Mouse (Mus musculus) MEL (cell line): ENCODE results near the gene Pdss2. TPM values are rescaled to one million over a fixed set of nuclear protein-coding genes. Genes with fewer than 3 reads are reported as not detected.

Experiments used
- DNase-seq: peaks from one replicate; pipeline ENCODE4 v3.0.0; 2011; ENCODE audit warnings: low read depth, low spot score
- H3K27ac ChIP-seq: 2 replicates; pipeline ENCODE4 v1.5.1; 2012; ENCODE audit warnings: low read depth, mild to moderate bottlenecking, control low read depth, low read length, moderate library complexity; ENCODE audit not compliant: control insufficient read depth
- H3K27me3 ChIP-seq, 2 experiments: fragments of 150-350 bp in 1 of 2; sonication (generic) in 1 of 2; 2 replicates each; pipeline ENCODE4 v1.6.1; 2012; ENCODE audit warnings: low read length in 2 of 2, mild to moderate bottlenecking in 2 of 2, improper control_type of control experiment in 1 of 2, moderate library complexity in 1 of 2; ENCODE audit not compliant: insufficient read depth in 2 of 2, control insufficient read depth in 1 of 2
- H3K36me3 ChIP-seq, 2 experiments: 2 replicates each; pipeline ENCODE4 v1.6.1; 2012 to 2014; ENCODE audit warnings: low read length in 2 of 2, improper control_type of control experiment in 1 of 2, inconsistent platforms in 1 of 2, mild to moderate bottlenecking in 1 of 2; ENCODE audit not compliant: insufficient read depth in 2 of 2, control insufficient read depth in 1 of 2
- H3K4me1 ChIP-seq, 2 experiments: fragments of 150-350 bp in 1 of 2; sonication (generic) in 1 of 2; 2 replicates each; pipeline ENCODE4 v1.6.1; 2012; ENCODE audit warnings: low read length in 2 of 2, improper control_type of control experiment in 1 of 2, mild to moderate bottlenecking in 1 of 2; ENCODE audit not compliant: insufficient read depth in 2 of 2, control insufficient read depth in 1 of 2
- H3K4me3 ChIP-seq, 2 experiments: fragments of 150-350 bp in 1 of 2; sonication (generic) in 1 of 2; 2 replicates each; pipeline ENCODE4 v1.5.1; 2012; ENCODE audit warnings: low read depth in 2 of 2, low read length in 2 of 2, mild to moderate bottlenecking in 2 of 2, moderate library complexity in 2 of 2, control low read depth in 1 of 2, improper control_type of control experiment in 1 of 2; ENCODE audit not compliant: control insufficient read depth in 1 of 2, insufficient read depth in 1 of 2
- H3K79me2 ChIP-seq: 2 replicates; pipeline ENCODE4 v1.6.1; 2012; ENCODE audit warnings: mild to moderate bottlenecking, low read length, moderate library complexity; ENCODE audit not compliant: control insufficient read depth, poor library complexity, insufficient read depth
- H3K9ac ChIP-seq: 2 replicates; pipeline ENCODE4 v1.6.1; 2012; ENCODE audit warnings: low read depth, mild to moderate bottlenecking, control low read depth, low read length, moderate library complexity; ENCODE audit not compliant: control insufficient read depth, poor library complexity, severe bottlenecking
- H3K9me3 ChIP-seq: fragments of 150-350 bp; sonication (generic); replicated peaks from 2 replicates; pipeline ENCODE4 v1.6.1; 2012; ENCODE audit warnings: mild to moderate bottlenecking, low read length, improper control_type of control experiment, moderate library complexity; ENCODE audit not compliant: insufficient read depth
- CHD1 ChIP-seq: IDR thresholded peaks from 2 replicates; pipeline ENCODE4 v1.6.1; 2012; ENCODE audit warnings: low read depth, mild to moderate bottlenecking, inconsistent platforms, low read length, improper control_type of control experiment
- CHD2 ChIP-seq: IDR thresholded peaks from 2 replicates; pipeline ENCODE4 v1.6.1; 2011; ENCODE audit warnings: low read length, improper control_type of control experiment
- CTCF ChIP-seq, 3 experiments: IDR thresholded peaks in 2 of 3; conservative IDR thresholded peaks in 1 of 3; 2 replicates each; pipeline ENCODE4 v1.5.1; 2011 to 2012; ENCODE audit warnings: low read length in 3 of 3, low read depth in 2 of 3, mild to moderate bottlenecking in 2 of 3, improper control_type of control experiment in 1 of 3, inconsistent platforms in 1 of 3, mixed read lengths in 1 of 3, moderate library complexity in 1 of 3; ENCODE audit not compliant: control insufficient read depth in 1 of 3, insufficient read depth in 1 of 3, poor library complexity in 1 of 3, severe bottlenecking in 1 of 3
- E2F4 ChIP-seq: IDR thresholded peaks from 2 replicates; pipeline ENCODE4 v1.6.1; 2011; ENCODE audit warnings: low read depth, low read length, improper control_type of control experiment, borderline replicate concordance
- ELF1 ChIP-seq: IDR thresholded peaks from 2 replicates; pipeline ENCODE4 v1.6.1; 2014; ENCODE audit warnings: low read depth, mild to moderate bottlenecking, inconsistent platforms, low read length, improper control_type of control experiment, moderate library complexity
- EP300 ChIP-seq, 2 experiments: IDR thresholded peaks; 2 replicates each; pipeline ENCODE4 v1.6.1; 2011; ENCODE audit warnings: improper control_type of control experiment in 2 of 2, low read length in 2 of 2, low read depth in 1 of 2, mild to moderate bottlenecking in 1 of 2
- ETS1 ChIP-seq: IDR thresholded peaks from 2 replicates; pipeline ENCODE4 v1.6.1; 2012; ENCODE audit warnings: low read depth, mild to moderate bottlenecking, inconsistent platforms, low read length, improper control_type of control experiment, moderate library complexity
- GABPA ChIP-seq: IDR thresholded peaks from 2 replicates; pipeline ENCODE4 v1.6.1; 2012; ENCODE audit warnings: low read depth, mild to moderate bottlenecking, inconsistent platforms, low read length, improper control_type of control experiment, moderate library complexity
- GATA1 ChIP-seq: IDR thresholded peaks from 2 replicates; pipeline ENCODE4 v1.6.1; 2011; ENCODE audit warnings: low read depth, low read length, improper control_type of control experiment
- JUND ChIP-seq: IDR thresholded peaks from 2 replicates; pipeline ENCODE4 v1.6.1; 2011; ENCODE audit warnings: low read depth, mild to moderate bottlenecking, improper control_type of control experiment, low read length
- KAT2A ChIP-seq: conservative IDR thresholded peaks from 2 replicates; pipeline ENCODE4 v1.6.1; 2012; ENCODE audit warnings: low read depth, low read length, improper control_type of control experiment, inconsistent platforms
- MAFK ChIP-seq: IDR thresholded peaks from 2 replicates; pipeline ENCODE4 v1.6.1; 2011; ENCODE audit warnings: low read depth, mild to moderate bottlenecking, low read length, improper control_type of control experiment, borderline replicate concordance
- MAZ ChIP-seq: IDR thresholded peaks from 2 replicates; pipeline ENCODE4 v1.6.1; 2012; ENCODE audit warnings: low read depth, mild to moderate bottlenecking, inconsistent platforms, low read length, improper control_type of control experiment
- MEF2A ChIP-seq: IDR thresholded peaks from 2 replicates; pipeline ENCODE4 v1.6.1; 2014; ENCODE audit warnings: low read depth, mild to moderate bottlenecking, inconsistent platforms, low read length, improper control_type of control experiment; ENCODE audit not compliant: poor library complexity, insufficient replicate concordance, severe bottlenecking; ENCODE audit errors: extremely low read depth
- MXI1 ChIP-seq: IDR thresholded peaks from 2 replicates; pipeline ENCODE4 v1.6.1; 2011; ENCODE audit warnings: mild to moderate bottlenecking, low read depth, low read length, improper control_type of control experiment
- POLR2AphosphoS2 ChIP-seq: IDR thresholded peaks from 2 replicates; pipeline ENCODE4 v1.6.1; 2011; ENCODE audit warnings: low read length, improper control_type of control experiment
- POLR2AphosphoS5 ChIP-seq: IDR thresholded peaks from 2 replicates; pipeline ENCODE4 v1.6.1; 2012; ENCODE audit warnings: low read depth, borderline replicate concordance, mild to moderate bottlenecking, inconsistent platforms, low read length, moderate library complexity, mixed read lengths
- RAD21 ChIP-seq: IDR thresholded peaks from 2 replicates; pipeline ENCODE4 v1.6.1; 2011; ENCODE audit warnings: mild to moderate bottlenecking, low read depth, low read length, improper control_type of control experiment
- RCOR1 ChIP-seq: IDR thresholded peaks from 2 replicates; pipeline ENCODE4 v1.6.1; 2012; ENCODE audit warnings: low read depth, mild to moderate bottlenecking, inconsistent platforms, low read length, improper control_type of control experiment
- SMC3 ChIP-seq: IDR thresholded peaks from 2 replicates; pipeline ENCODE4 v1.6.1; 2011; ENCODE audit warnings: low read depth, low read length, improper control_type of control experiment
- TBP ChIP-seq: IDR thresholded peaks from 2 replicates; pipeline ENCODE4 v1.8.0; 2011; ENCODE audit warnings: low read depth, low read length, improper control_type of control experiment
- TCF12 ChIP-seq: IDR thresholded peaks from 2 replicates; pipeline ENCODE4 v1.6.1; 2014; ENCODE audit warnings: low read depth, mild to moderate bottlenecking, inconsistent platforms, low read length, improper control_type of control experiment, moderate library complexity
- USF2 ChIP-seq, 2 experiments: IDR thresholded peaks; 2 replicates each; pipeline ENCODE4 v1.6.1; 2011 to 2012; ENCODE audit warnings: improper control_type of control experiment in 2 of 2, low read length in 2 of 2, borderline replicate concordance in 1 of 2, inconsistent platforms in 1 of 2, low read depth in 1 of 2, mild to moderate bottlenecking in 1 of 2; ENCODE audit not compliant: insufficient read depth in 1 of 2
- ZC3H11A ChIP-seq: IDR thresholded peaks from 2 replicates; pipeline ENCODE4 v1.6.1; 2012; ENCODE audit warnings: low read depth, mild to moderate bottlenecking, inconsistent platforms, low read length, improper control_type of control experiment
- ZMIZ1 ChIP-seq: IDR thresholded peaks from 2 replicates; pipeline ENCODE4 v1.6.1; 2012; ENCODE audit warnings: low read depth, mild to moderate bottlenecking, inconsistent platforms, low read length, improper control_type of control experiment, moderate library complexity
- polyA plus RNA-seq, 2 experiments: library from polyadenylated mRNA; stranded (reverse) in 1 of 2; unstranded in 1 of 2; fragments of >175 nt in 1 of 2; fragments of >200 nt in 1 of 2; gene quantifications; 2 replicates each; pipeline versions ENCODE4 v1.2.1 to v1.2.4; 2012; ENCODE audit warnings: low replicate concordance in 2 of 2, low read depth in 1 of 2; ENCODE audit not compliant: insufficient read length in 2 of 2, insufficient read depth in 1 of 2, missing spikeins in 1 of 2
- total RNA-seq: library from RNA; depleted of rRNA; stranded (reverse); fragments of 300-350 nt; gene quantifications from 2 replicates; pipeline ENCODE4 v1.2.3, GENCODE M21; 2012

The Pdss2 gene
- total and polyA plus RNA-seq, 3 experiments = 14.3 to 14.8 TPM; not detected in 1

DNA sequence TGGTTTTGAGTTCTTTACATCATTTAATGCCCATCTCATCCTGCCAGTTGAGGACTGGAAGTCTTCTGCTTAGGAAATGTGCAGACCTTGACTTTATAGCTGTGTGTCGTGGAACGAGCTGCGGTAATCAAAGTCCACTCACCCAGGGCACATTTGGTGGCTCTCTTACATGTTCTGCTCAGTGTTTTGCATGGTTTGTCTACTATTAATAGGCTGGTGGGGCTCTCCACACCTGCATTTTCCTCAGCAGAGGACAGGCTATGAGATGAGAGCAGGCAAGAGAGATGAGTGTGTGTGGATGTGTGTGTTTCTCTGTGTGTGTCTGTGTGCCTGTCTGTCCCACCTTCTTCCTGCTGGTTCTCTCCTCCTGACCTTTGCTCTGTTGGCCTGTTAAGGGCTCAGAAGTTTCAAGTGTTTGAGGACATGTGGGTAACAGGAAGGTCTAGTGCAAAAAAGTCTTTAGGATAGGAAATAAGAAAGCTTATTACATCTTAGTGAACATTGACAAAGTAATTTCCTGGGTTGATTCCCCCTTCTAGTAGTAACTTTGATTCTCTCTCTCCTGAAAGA lies 266.2 kb downstream of the Pdss2 start:
- TF ChIP-seq GATA1 = no peak
- TF ChIP-seq EP300 (IDR thresholded peaks at IDR 0.05; ENCODE audit: low read depth in 1 of 2, low read length in 2 of 2) = no peak
- TF ChIP-seq TBP = no peak
- TF ChIP-seq ZC3H11A = no peak
- no peak for TF ChIP-seq TCF12
- no peak for TF ChIP-seq MAFK
- no peak for TF ChIP-seq CTCF (IDR thresholded peaks at IDR 0.05 in 2 of 3, conservative IDR thresholded peaks at IDR 0.05 in 1 of 3; ENCODE audit: control insufficient read depth in 1 of 3, insufficient read depth in 1 of 3, low read depth in 2 of 3, low read length in 3 of 3, poor library complexity in 1 of 3, severe bottlenecking in 1 of 3)
- TF ChIP-seq ELF1 = no peak
- TF ChIP-seq CHD2 = no peak
- no peak for TF ChIP-seq USF2 (IDR thresholded peaks at IDR 0.05; ENCODE audit: borderline replicate concordance in 1 of 2, insufficient read depth in 1 of 2, low read depth in 1 of 2, low read length in 2 of 2)
- DNase-seq = no peak
- H3K27me3 ChIP-seq = no peaks in the 10 kb centered on the region
- no peaks in the 10 kb centered on the region for H3K4me1 ChIP-seq
- no peaks in the 10 kb centered on the region; a peak in 1 of 4 replicates for H3K36me3 ChIP-seq
- H3K9ac ChIP-seq = no peak overlapping the region
- no peak overlapping the region for H3K4me3 ChIP-seq
- peaks cover 30% of the 10 kb centered on the region for H3K79me2 ChIP-seq
- no peak overlapping the region for H3K27ac ChIP-seq
- H3K9me3 ChIP-seq = no peaks in the 10 kb centered on the region

DNA sequence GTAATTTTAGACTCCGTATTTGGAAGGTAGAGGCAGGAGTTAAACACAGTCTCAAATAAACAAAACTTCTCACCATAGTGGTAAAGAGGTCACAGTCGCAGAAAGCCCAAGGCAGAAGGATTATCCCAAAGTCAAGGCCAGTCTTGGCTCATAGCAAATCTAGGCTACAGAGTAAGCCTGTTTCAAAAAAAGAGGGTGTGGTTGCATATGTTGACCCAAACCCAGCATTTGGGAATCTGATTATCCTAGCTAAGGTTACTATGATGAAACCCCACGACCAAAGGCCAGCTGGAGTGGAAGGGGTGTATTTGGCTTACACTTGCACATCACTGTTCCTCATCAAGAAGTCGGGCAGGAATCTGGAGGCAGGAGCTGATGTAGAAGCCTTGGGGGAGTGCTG lies 267.0 kb downstream of the Pdss2 start:
- H3K27ac ChIP-seq = no peak overlapping the region
- no peak overlapping the region for H3K4me3 ChIP-seq
- H3K9me3 ChIP-seq = no peaks in the 10 kb centered on the region
- H3K4me1 ChIP-seq = no peaks in the 10 kb centered on the region
- DNase-seq = no peak
- H3K27me3 ChIP-seq = no peaks in the 10 kb centered on the region
- peaks cover 23% of the 10 kb centered on the region for H3K79me2 ChIP-seq
- no peak overlapping the region for H3K9ac ChIP-seq
- H3K36me3 ChIP-seq = no peaks in the 10 kb centered on the region; a peak in 1 of 4 replicates
- TF ChIP-seq CTCF (IDR thresholded peaks at IDR 0.05 in 2 of 3, conservative IDR thresholded peaks at IDR 0.05 in 1 of 3; ENCODE audit: control insufficient read depth in 1 of 3, insufficient read depth in 1 of 3, low read depth in 2 of 3, low read length in 3 of 3, poor library complexity in 1 of 3, severe bottlenecking in 1 of 3) (no peak), ETS1 (no peak), KAT2A (no peak), MAZ (no peak)

DNA sequence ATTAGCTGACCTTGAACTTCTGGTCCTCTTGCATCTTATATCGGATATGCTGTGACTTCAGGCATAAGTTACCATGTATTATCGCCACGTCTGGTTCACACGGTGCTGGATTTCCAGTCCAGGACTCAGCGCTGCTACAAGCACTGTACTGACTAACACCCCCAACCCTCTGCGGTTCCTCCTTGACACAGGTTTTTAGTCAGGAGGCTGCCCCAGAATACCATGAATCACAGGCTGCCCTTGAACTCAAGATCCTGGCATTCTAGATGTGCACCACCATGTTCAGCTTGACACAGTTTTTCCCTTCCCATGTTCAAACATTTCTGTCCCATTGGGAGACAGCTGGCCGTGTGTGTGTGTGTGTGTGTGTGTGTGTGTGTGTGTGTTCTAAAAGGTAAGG lies 267.9 kb downstream of the Pdss2 start:
- DNase-seq = no peak
- Histone ChIP-seq H3K4me1 (no peaks in the 10 kb centered on the region), H3K79me2 (peaks cover 17% of the 10 kb centered on the region), H3K36me3 (no peaks in the 10 kb centered on the region; a peak in 1 of 4 replicates), H3K27ac (no peak overlapping the region), H3K27me3 (no peaks in the 10 kb centered on the region), H3K9me3 (no peaks in the 10 kb centered on the region), H3K9ac (no peak overlapping the region), H3K4me3 (no peak overlapping the region)
- TF ChIP-seq GABPA (no peak), EP300 (IDR thresholded peaks at IDR 0.05; ENCODE audit: low read depth in 1 of 2, low read length in 2 of 2) (no peak), POLR2AphosphoS5 (no peak), MEF2A (no peak), MXI1 (no peak), RCOR1 (no peak), MAFK (no peak), ZC3H11A (no peak), GATA1 (no peak), RAD21 (no peak), POLR2AphosphoS2 (no peak), MAZ (no peak), CHD1 (no peak), JUND (no peak), ZMIZ1 (no peak), KAT2A (no peak), SMC3 (no peak), E2F4 (no peak)
